In the genomic region with DNA sequence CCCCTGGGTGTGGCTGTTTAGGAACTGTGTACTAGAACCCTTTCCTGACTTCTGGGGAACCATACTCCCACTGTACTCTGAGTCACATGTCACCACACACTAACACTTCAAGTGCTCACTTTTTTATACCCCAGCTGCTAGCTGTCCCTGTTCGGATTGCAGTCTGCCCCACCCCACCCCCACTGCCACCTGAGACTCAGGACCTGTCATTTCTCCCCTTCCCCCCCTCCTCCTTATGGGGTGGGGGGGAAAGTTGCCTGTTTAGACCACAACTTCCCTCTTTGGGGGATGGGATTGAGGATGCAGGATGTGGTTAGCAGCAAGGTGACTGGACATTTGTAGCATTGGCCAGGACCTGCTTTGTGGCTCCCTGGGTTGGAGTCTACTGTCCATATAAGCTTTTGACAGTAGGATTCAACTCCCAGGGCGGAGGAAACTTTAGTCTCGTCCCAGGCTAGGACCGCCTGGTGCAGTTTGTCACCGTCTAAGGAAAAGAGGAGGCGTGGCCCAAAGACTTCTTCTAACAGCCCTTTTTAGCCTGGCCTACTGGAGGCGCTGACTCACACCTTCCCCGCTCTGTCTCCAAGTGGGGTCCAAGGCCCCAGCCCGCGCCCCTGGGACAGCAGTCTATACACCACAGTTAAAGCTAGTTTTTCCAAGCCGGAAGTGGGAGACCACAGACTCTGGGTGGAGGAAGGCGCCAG, we compare ENCODE assay signal across 9 mouse cellular contexts. TPM values are rescaled to one million over a fixed set of nuclear protein-coding genes. Genes with fewer than 3 reads are reported as not detected.
A peak's percentile ranks its signal among the peaks of the same experiment; 100 is the strongest.
DNase-seq lines count a peak whose midpoint lies in the region; ATAC-seq lines count a peak whose summit lies in the region.
"Had no signal": no experiment of that assay in that cellular context is flagged by ENCODE, and none has a peak within 500 bp of the region (broad histone marks: within the 10 kb centered on the region; RNA-seq: fewer than 3 reads in every experiment).

No protein-coding gene starts in this region.

- H3K27ac ChIP-seq in midbrain, embryonic 12.5 days (replicated peaks) = no peak overlapping the region
- no peak overlapping the region for H3K27ac ChIP-seq in midbrain, embryonic 15.5 days
- peak overlapping the region; percentile 66 for H3K27ac ChIP-seq in intestine, embryonic 15.5 days
- H3K27ac ChIP-seq: neural tube, embryonic 12.5 days had no signal

- no peaks in the 10 kb centered on the region for H3K9me3 ChIP-seq in midbrain, embryonic 12.5 days
- no peaks in the 10 kb centered on the region for H3K9me3 ChIP-seq in midbrain, embryonic 15.5 days
- H3K9me3 ChIP-seq in intestine, embryonic 15.5 days = no peaks in the 10 kb centered on the region
- H3K9me3 ChIP-seq: neural tube, embryonic 12.5 days had no signal

- no peak for ATAC-seq in midbrain, embryonic 12.5 days (ENCODE audit: low FRiP score, low read depth)
- no peak for ATAC-seq in midbrain, embryonic 15.5 days (replicated peaks)
- ATAC-seq in intestine, embryonic 15.5 days = peak; percentile 27
- ATAC-seq in monocyte, adult 5-6 weeks (replicated peaks; ENCODE audit: insufficient number of reproducible peaks, low FRiP score, low TSS enrichment, poor library complexity, severe bottlenecking) = peak; percentile 42
- ATAC-seq in erythroid progenitor cell, adult 5-6 weeks (replicated peaks; ENCODE audit: low FRiP score, poor library complexity, severe bottlenecking) = no peak

- WGBS in midbrain, embryonic 12.5 days = 39% methylated on average over 12 of the region's 12 CpGs
- 47% methylated on average over 12 of the region's 12 CpGs for WGBS in midbrain, embryonic 15.5 days
- WGBS in intestine, embryonic 15.5 days = 33% methylated on average over 12 of the region's 12 CpGs

- peak; percentile 56 to 76 for DNase-seq in adrenal gland, adult (ENCODE audit: inconsistent age in 2 of 2, low spot score in 1 of 2)
- no peak for DNase-seq in adrenal gland, postnatal 4 days (ENCODE audit: low spot score in 2 of 2)
- DNase-seq in cerebellum, postnatal 36 days = no peak

- no peak overlapping the region for H3K9ac ChIP-seq in midbrain, embryonic 12.5 days (replicated peaks)
- no peak overlapping the region for H3K9ac ChIP-seq in midbrain, embryonic 15.5 days
- 0 out of 2 replicates have a peak overlapping the region, but pooled peaks have one; percentile 28 for H3K9ac ChIP-seq in intestine, embryonic 15.5 days
- H3K9ac ChIP-seq: neural tube, embryonic 12.5 days had no signal

- H3K27me3 ChIP-seq in midbrain, embryonic 12.5 days = peaks cover 6% of the 10 kb centered on the region
- no peaks in the 10 kb centered on the region; the same call in 1 of the 2 replicates for H3K27me3 ChIP-seq in midbrain, embryonic 15.5 days (replicated peaks)
- no peaks in the 10 kb centered on the region for H3K27me3 ChIP-seq in intestine, embryonic 15.5 days (replicated peaks)
- H3K27me3 ChIP-seq: neural tube, embryonic 12.5 days had no signal

- no peaks in the 10 kb centered on the region for H3K4me1 ChIP-seq in midbrain, embryonic 12.5 days
- no peaks in the 10 kb centered on the region; the same call in 1 of the 2 replicates for H3K4me1 ChIP-seq in midbrain, embryonic 15.5 days
- no peaks in the 10 kb centered on the region for H3K4me1 ChIP-seq in intestine, embryonic 15.5 days (replicated peaks)
- H3K4me1 ChIP-seq: neural tube, embryonic 12.5 days had no signal

- H3K36me3 ChIP-seq in midbrain, embryonic 12.5 days = no peaks in the 10 kb centered on the region
- H3K36me3 ChIP-seq in midbrain, embryonic 15.5 days (replicated peaks) = no peaks in the 10 kb centered on the region
- no peaks in the 10 kb centered on the region for H3K36me3 ChIP-seq in intestine, embryonic 15.5 days
- H3K36me3 ChIP-seq: neural tube, embryonic 12.5 days had no signal

- 0 out of 2 replicates have a peak overlapping the region, but pooled peaks have one; percentile 37 for H3K4me2 ChIP-seq in midbrain, embryonic 12.5 days (replicated peaks)
- no peak overlapping the region for H3K4me2 ChIP-seq in midbrain, embryonic 15.5 days
- H3K4me2 ChIP-seq in intestine, embryonic 15.5 days (replicated peaks) = peak overlapping the region; percentile 58

- H3K4me3 ChIP-seq in midbrain, embryonic 12.5 days = no peak overlapping the region
- H3K4me3 ChIP-seq in midbrain, embryonic 15.5 days = no peak overlapping the region
- 0 out of 2 replicates have a peak overlapping the region, but pooled peaks have one; percentile 28 for H3K4me3 ChIP-seq in intestine, embryonic 15.5 days (replicated peaks)
- H3K4me3 ChIP-seq: neural tube, embryonic 12.5 days had no signal

RNA-seq across cellular contexts. Expression of gene Plp2, which starts 2.5 kb away (rescaled TPM):
- total RNA-seq in adrenal gland, postnatal 4 days (2021) = 100 to 1,000 TPM in 1 of 2 experiments, 10 to 100 TPM in 1; 87.4 to 102 TPM
- 29.2 and 33.2 TPM in 2 replicates for polyA plus RNA-seq in midbrain, embryonic 12.5 days (2016; fragmentation: Nextera tagmentation; extraction: Ambion mirVana)
- 17.5 and 19.7 TPM in 2 replicates for polyA plus RNA-seq in midbrain, embryonic 15.5 days (2015; fragmentation: Nextera tagmentation; extraction: Ambion mirVana)
- polyA plus RNA-seq in intestine, embryonic 15.5 days (2015; fragmentation: Nextera tagmentation; extraction: Ambion mirVana) = 198 and 212 TPM in 2 replicates
- 38.4 to 68.2 TPM (median 39.7 TPM) in 3 replicates for total RNA-seq in monocyte, adult 5-6 weeks (2017)
- total RNA-seq in erythroid progenitor cell, adult 5-6 weeks (2015; ENCODE audit: low replicate concordance) = 64.6 and 96.2 TPM in 2 replicates
- total RNA-seq in erythroid progenitor cell, adult 5-6 weeks (2017; ENCODE audit: low replicate concordance) = 9.6 and 18.7 TPM in 2 replicates

RNA-seq across cellular contexts. Expression of gene Magix, which starts 7.3 kb away (rescaled TPM):
- 1 to 10 TPM in 1 of 2 experiments, under 1 TPM in 1; 0.42 to 1.4 TPM for total RNA-seq in adrenal gland, postnatal 4 days (2021)
- polyA plus RNA-seq in midbrain, embryonic 12.5 days (2016; fragmentation: Nextera tagmentation; extraction: Ambion mirVana) = 0.09 TPM in 1 of 2 replicates, not detected in the other
- polyA plus RNA-seq in midbrain, embryonic 15.5 days (2015; fragmentation: Nextera tagmentation; extraction: Ambion mirVana) = 0.09 TPM in 1 of 2 replicates, not detected in the other
- polyA plus RNA-seq in intestine, embryonic 15.5 days (2015; fragmentation: Nextera tagmentation; extraction: Ambion mirVana) = 0.57 and 0.71 TPM in 2 replicates
- not detected in 3 replicates for total RNA-seq in monocyte, adult 5-6 weeks (2017)
- total RNA-seq in erythroid progenitor cell, adult 5-6 weeks (2015; ENCODE audit: low replicate concordance) = not detected in 2 replicates
- total RNA-seq in erythroid progenitor cell, adult 5-6 weeks (2017; ENCODE audit: low replicate concordance) = not detected in 2 replicates
- polyA plus RNA-seq: neural tube, embryonic 12.5 days had no signal

RNA-seq across cellular contexts. Expression of gene Prickle3, which starts 16.7 kb away (rescaled TPM):
- 10 to 100 TPM; 16.4 to 18.7 TPM for total RNA-seq in adrenal gland, postnatal 4 days (2021)
- polyA plus RNA-seq in midbrain, embryonic 12.5 days (2016; fragmentation: Nextera tagmentation; extraction: Ambion mirVana) = 2.6 and 2.7 TPM in 2 replicates
- polyA plus RNA-seq in midbrain, embryonic 15.5 days (2015; fragmentation: Nextera tagmentation; extraction: Ambion mirVana) = 1.6 and 1.7 TPM in 2 replicates
- 6.6 and 6.8 TPM in 2 replicates for polyA plus RNA-seq in intestine, embryonic 15.5 days (2015; fragmentation: Nextera tagmentation; extraction: Ambion mirVana)
- 8.0 to 14.9 TPM (median 10.3 TPM) in 3 replicates for total RNA-seq in monocyte, adult 5-6 weeks (2017)
- 0.72 and 1.3 TPM in 2 replicates for total RNA-seq in erythroid progenitor cell, adult 5-6 weeks (2015; ENCODE audit: low replicate concordance)
- 0.23 and 0.90 TPM in 2 replicates for total RNA-seq in erythroid progenitor cell, adult 5-6 weeks (2017; ENCODE audit: low replicate concordance)

RNA-seq across cellular contexts. Expression of gene Gpkow, which starts 23.2 kb away (rescaled TPM):
- total RNA-seq in adrenal gland, postnatal 4 days (2021) = 10 to 100 TPM; 47.7 to 48.2 TPM
- 43.6 and 45.7 TPM in 2 replicates for polyA plus RNA-seq in midbrain, embryonic 12.5 days (2016; fragmentation: Nextera tagmentation; extraction: Ambion mirVana)
- polyA plus RNA-seq in midbrain, embryonic 15.5 days (2015; fragmentation: Nextera tagmentation; extraction: Ambion mirVana) = 44.9 and 45.8 TPM in 2 replicates
- 27.6 and 31.8 TPM in 2 replicates for polyA plus RNA-seq in intestine, embryonic 15.5 days (2015; fragmentation: Nextera tagmentation; extraction: Ambion mirVana)
- total RNA-seq in monocyte, adult 5-6 weeks (2017) = 46.2 to 57.8 TPM (median 57.1 TPM) in 3 replicates
- 10.5 and 31.9 TPM in 2 replicates for total RNA-seq in erythroid progenitor cell, adult 5-6 weeks (2015; ENCODE audit: low replicate concordance)
- 12.6 and 25.0 TPM in 2 replicates for total RNA-seq in erythroid progenitor cell, adult 5-6 weeks (2017; ENCODE audit: low replicate concordance)

RNA-seq across cellular contexts. Expression of gene Syp, which starts 35.5 kb away (rescaled TPM):
- total RNA-seq in adrenal gland, postnatal 4 days (2021) = 10 to 100 TPM; 77.4 to 93.2 TPM
- polyA plus RNA-seq in midbrain, embryonic 12.5 days (2016; fragmentation: Nextera tagmentation; extraction: Ambion mirVana) = 39.9 and 40.8 TPM in 2 replicates
- polyA plus RNA-seq in midbrain, embryonic 15.5 days (2015; fragmentation: Nextera tagmentation; extraction: Ambion mirVana) = 176 and 179 TPM in 2 replicates
- 6.3 and 6.5 TPM in 2 replicates for polyA plus RNA-seq in intestine, embryonic 15.5 days (2015; fragmentation: Nextera tagmentation; extraction: Ambion mirVana)
- total RNA-seq in monocyte, adult 5-6 weeks (2017) = 1.7 to 5.0 TPM in 2 of 3 replicates, not detected in the other
- not detected in 2 replicates for total RNA-seq in erythroid progenitor cell, adult 5-6 weeks (2015; ENCODE audit: low replicate concordance)
- total RNA-seq in erythroid progenitor cell, adult 5-6 weeks (2017; ENCODE audit: low replicate concordance) = 0.51 TPM in 1 of 2 replicates, not detected in the other

Comparison
In these comparisons a context has a peak if more than half of its experiments do, and no peak if none do; other contexts are left out.
1. DNase-seq: peak in adrenal gland, adult (2 of 2); none in adrenal gland, postnatal 4 days (0 of 2) and cerebellum, postnatal 36 days (0 of 2).
2. ATAC-seq: peak in intestine, embryonic 15.5 days (single experiment) and monocyte, adult 5-6 weeks (single experiment); none in midbrain, embryonic 12.5 days (single experiment), midbrain, embryonic 15.5 days (single experiment) and erythroid progenitor cell, adult 5-6 weeks (single experiment).